Mouse (Mus musculus) bone marrow macrophage, adult 2 months (primary cell): ENCODE data around the gene Nup188.

ENCODE experiments used
- CTCF ChIP-seq: IDR thresholded peaks from 2 replicates; pipeline ENCODE4 v1.5.1; 2012; ENCODE audit warnings: low read depth, mild to moderate bottlenecking, low read length, moderate library complexity
- POLR2A ChIP-seq: IDR thresholded peaks from 2 replicates; pipeline ENCODE4 v1.6.1; 2012; ENCODE audit warnings: mild to moderate bottlenecking, low read depth, low read length, borderline replicate concordance

GRCm38 (mm10) chr2:30238906-30239465 is 47.2 kb upstream of the Nup188 start:
- TF ChIP-seq POLR2A, result no peak
- TF ChIP-seq CTCF, result no peak
